Mouse (Mus musculus) spleen, adult 2 months (tissue): ENCODE results near the gene Tacr3.

Experiments used
- CTCF ChIP-seq: fragments of 200-500 bp; IDR thresholded peaks from 2 replicates; pipeline ENCODE4 v1.5.1; 2011; ENCODE audit warnings: mild to moderate bottlenecking, inconsistent platforms; ENCODE audit not compliant: insufficient read depth, insufficient read length, insufficient replicate concordance; ENCODE audit errors: extremely low read depth
- POLR2A ChIP-seq: fragments of 200-500 bp; IDR thresholded peaks from 2 replicates; pipeline ENCODE4 v1.6.1; 2011; ENCODE audit warnings: low read depth, low read length, inconsistent platforms

DNA sequence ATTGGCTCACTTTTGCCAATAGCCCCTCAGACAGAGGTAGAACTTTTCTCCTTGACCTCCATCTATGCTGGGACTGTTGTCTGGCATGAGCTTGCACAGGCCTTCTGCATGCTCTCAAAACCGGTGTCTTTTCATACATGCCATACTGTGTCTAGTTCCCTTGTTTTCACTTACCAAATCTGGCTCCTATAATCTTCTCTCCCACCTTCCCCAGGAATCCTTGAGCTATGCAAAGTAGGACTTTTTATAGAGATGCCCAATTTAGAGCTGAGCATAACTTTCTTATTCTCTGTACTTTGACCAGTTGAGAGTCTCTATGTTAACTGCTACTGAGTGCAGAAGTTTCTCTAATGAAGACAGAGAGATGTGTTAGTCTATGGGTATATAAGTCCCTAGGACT is 48.9 kb downstream of the Tacr3 start:
- TF ChIP-seq CTCF: no peak
- no peak for TF ChIP-seq POLR2A
